Mouse (Mus musculus) embryonic facial prominence, embryonic 15.5 days (tissue): ENCODE results near the gene Il31. TPM values are rescaled to one million over a fixed set of nuclear protein-coding genes. Genes with fewer than 3 reads are reported as not detected.

Source experiments
- ATAC-seq: fragments of 200-750 bp; cut with Nextera tagmentation; 2 replicates; pipeline ENCODE4 v1.8.0; 2017; ENCODE audit warnings: low read depth, moderate TSS enrichment; ENCODE audit not compliant: insufficient number of reproducible peaks, low FRiP score, low TSS enrichment
- H3K27ac ChIP-seq: fragments of 300-500 bp; sonication (generic); replicated peaks from 2 replicates; pipeline ENCODE4 v1.5.1; 2015; ENCODE audit warnings: mild to moderate bottlenecking, inconsistent platforms
- H3K27me3 ChIP-seq: fragments of 300-500 bp; sonication (generic); 2 replicates; pipeline ENCODE4 v1.6.1; 2015; ENCODE audit warnings: inconsistent platforms
- H3K36me3 ChIP-seq: fragments of 300-500 bp; sonication (generic); 2 replicates; pipeline ENCODE4 v1.6.1; 2015; ENCODE audit warnings: mild to moderate bottlenecking, inconsistent platforms
- H3K4me1 ChIP-seq: fragments of 300-500 bp; sonication (generic); 2 replicates; pipeline ENCODE4 v1.6.1; 2015; ENCODE audit warnings: inconsistent platforms
- H3K4me2 ChIP-seq: fragments of 300-500 bp; sonication (generic); replicated peaks from 2 replicates; pipeline ENCODE4 v1.6.1; 2015; ENCODE audit warnings: mild to moderate bottlenecking, inconsistent platforms
- H3K4me3 ChIP-seq: fragments of 300-500 bp; sonication (generic); replicated peaks from 2 replicates; pipeline ENCODE4 v1.5.1; 2015; ENCODE audit warnings: mild to moderate bottlenecking, inconsistent platforms
- H3K9ac ChIP-seq: fragments of 300-500 bp; sonication (generic); 2 replicates; pipeline ENCODE4 v1.6.1; 2015; ENCODE audit warnings: inconsistent platforms
- H3K9me3 ChIP-seq: fragments of 300-500 bp; sonication (generic); replicated peaks from 2 replicates; pipeline ENCODE4 v1.6.1; 2016; ENCODE audit warnings: inconsistent platforms
- WGBS: fragments of 180-500 bp; shearing (Covaris S2); methylation state at CpG from one replicate; pipeline ENCODE4 v1.1.7; 2015; 5-methylcytosine and 5-hydroxymethylcytosine counted together
- polyA plus RNA-seq: library from polyadenylated mRNA; unstranded; fragments of >200 nt; fragmentation: Nextera tagmentation; extraction: Ambion mirVana; gene quantifications from 2 replicates; pipeline ENCODE4 v1.2.1, GENCODE M21; 2015

Gene Il31
- polyA plus RNA-seq, 1 experiment from 2014 or later: not detected

DNA sequence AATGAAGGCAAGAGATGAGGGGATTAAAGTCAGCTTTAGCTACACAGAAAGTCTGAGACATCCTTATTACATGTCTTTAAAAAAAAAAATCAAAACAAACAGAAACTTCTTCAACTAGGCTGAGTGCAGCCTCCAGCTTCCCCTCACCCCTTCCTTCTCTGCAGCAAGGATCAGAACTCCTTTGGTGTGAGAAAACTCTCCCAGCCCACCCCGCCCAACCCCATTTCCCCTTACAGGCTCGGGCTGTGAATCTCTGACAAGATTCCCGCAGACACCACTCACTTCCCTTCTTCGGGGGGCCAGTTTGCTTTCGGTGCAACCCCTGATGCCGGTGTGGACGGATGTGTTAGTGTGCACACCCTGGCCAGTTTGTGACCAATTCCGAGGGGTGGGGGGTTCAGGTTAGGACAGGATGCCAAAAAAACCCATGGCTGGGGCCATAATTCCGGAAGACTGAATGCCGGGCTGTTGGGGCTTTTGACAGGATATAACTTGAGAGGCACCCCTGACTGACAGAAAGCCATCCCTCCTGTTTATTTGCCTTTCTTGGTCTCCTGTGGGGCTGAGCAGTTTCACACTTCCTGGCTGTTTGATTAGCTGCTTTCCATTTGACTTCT, 18.4 kb downstream of the Il31 start:
- no peak for ATAC-seq
- Histone ChIP-seq H3K9me3 (no peaks in the 10 kb centered on the region), H3K4me2 (peak overlapping the region; percentile 21; the same call in 1 of the 2 replicates), H3K27me3 (no peaks in the 10 kb centered on the region), H3K9ac (no peak overlapping the region), H3K36me3 (no peaks in the 10 kb centered on the region), H3K4me3 (no peak overlapping the region; the same call in 1 of the 2 replicates), H3K4me1 (no peaks in the 10 kb centered on the region), H3K27ac (no peak overlapping the region)
- WGBS: 41% methylated on average over 10 of the region's 10 CpGs

GRCm38 (mm10) chr5:123464638-123465037, 24.7 kb downstream of the Il31 start:
- Histone ChIP-seq H3K4me3 (no peak overlapping the region), H3K9me3 (no peaks in the 10 kb centered on the region), H3K4me2 (no peak overlapping the region), H3K36me3 (no peaks in the 10 kb centered on the region), H3K27me3 (no peaks in the 10 kb centered on the region), H3K9ac (no peak overlapping the region), H3K4me1 (no peaks in the 10 kb centered on the region), H3K27ac (no peak overlapping the region)
- 92% methylated on average over 1 of the region's 1 CpGs for WGBS
- ATAC-seq: no peak

DNA sequence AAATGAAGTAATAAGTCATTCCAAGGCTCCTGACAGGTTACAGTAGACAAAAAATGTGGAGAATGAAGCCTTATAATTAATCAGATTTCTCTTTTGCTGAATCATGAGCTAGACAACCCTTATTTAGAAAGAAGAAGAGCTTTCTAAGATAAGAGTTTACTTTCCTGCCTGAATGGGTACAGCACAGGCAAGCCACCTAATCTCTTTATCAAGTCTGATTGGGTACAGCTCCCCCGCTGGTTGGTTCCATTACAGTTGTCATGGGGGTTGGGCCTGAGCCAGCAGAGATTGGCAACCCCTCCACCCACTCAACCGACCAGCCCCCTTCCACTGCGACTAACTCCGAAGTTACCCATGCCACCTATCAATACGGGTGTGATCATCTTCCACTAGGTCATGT, 27.9 kb downstream of the Il31 start:
- no peak overlapping the region for H3K9ac ChIP-seq
- no peaks in the 10 kb centered on the region for H3K9me3 ChIP-seq
- peaks cover 5% of the 10 kb centered on the region; the same call in 1 of the 2 replicates for H3K36me3 ChIP-seq
- H3K4me1 ChIP-seq: no peaks in the 10 kb centered on the region
- no peak overlapping the region for H3K4me2 ChIP-seq
- no peak overlapping the region for H3K4me3 ChIP-seq
- no peak for ATAC-seq
- no peaks in the 10 kb centered on the region for H3K27me3 ChIP-seq
- H3K27ac ChIP-seq: no peak overlapping the region
- WGBS: 59% methylated on average over 5 of the region's 5 CpGs

- ATAC-seq: no peak
- H3K36me3 ChIP-seq: peaks cover 83% of the 10 kb centered on the region
Measured at GRCm38 (mm10) chr5:123451886-123452285, 37.4 kb downstream of the Il31 start.

DNA sequence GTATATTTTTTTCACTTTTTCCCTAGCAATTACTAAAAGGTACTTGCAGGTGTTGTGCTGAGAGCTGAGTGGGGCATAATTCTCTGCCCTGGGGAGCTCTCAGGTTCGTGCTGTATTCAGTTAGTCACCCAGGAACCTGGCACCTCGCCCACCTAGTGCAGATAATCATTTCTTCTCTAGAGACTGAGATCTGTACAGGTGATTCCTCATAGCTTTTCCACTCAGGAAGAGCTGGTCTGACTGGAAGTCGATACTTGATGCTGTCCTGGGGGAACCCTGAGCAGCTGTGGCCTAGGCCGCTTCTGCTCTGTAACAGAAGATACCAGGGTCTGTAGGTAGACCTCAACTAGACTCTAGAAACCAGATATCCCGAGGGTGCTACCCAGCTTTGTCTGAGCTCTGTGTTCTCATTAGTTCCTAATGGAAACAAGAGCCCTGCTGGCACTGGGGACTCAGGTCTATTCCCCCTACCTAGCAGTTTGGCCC, 44.4 kb downstream of the Il31 start:
- Histone ChIP-seq H3K4me1 (no peaks in the 10 kb centered on the region), H3K27me3 (no peaks in the 10 kb centered on the region), H3K4me2 (no peak overlapping the region), H3K9me3 (no peaks in the 10 kb centered on the region), H3K36me3 (peaks cover 66% of the 10 kb centered on the region), H3K4me3 (no peak overlapping the region), H3K27ac (no peak overlapping the region), H3K9ac (no peak overlapping the region)
- 81% methylated on average over 5 of the region's 5 CpGs for WGBS
- ATAC-seq: peak; percentile 58; the same call in 1 of the 2 replicates

More at GRCm38 (mm10) chr5:123451886-123452285, 37.4 kb downstream of the Il31 start:
- H3K4me3 ChIP-seq: no peak overlapping the region
- H3K4me1 ChIP-seq: no peaks in the 10 kb centered on the region
- no peak overlapping the region for H3K27ac ChIP-seq
- no peak overlapping the region for H3K4me2 ChIP-seq
- no peak overlapping the region for H3K9ac ChIP-seq
- H3K27me3 ChIP-seq: no peaks in the 10 kb centered on the region
- 90% methylated on average over 7 of the region's 7 CpGs for whole genome bisulfite sequencing
- H3K9me3 ChIP-seq: no peaks in the 10 kb centered on the region

DNA sequence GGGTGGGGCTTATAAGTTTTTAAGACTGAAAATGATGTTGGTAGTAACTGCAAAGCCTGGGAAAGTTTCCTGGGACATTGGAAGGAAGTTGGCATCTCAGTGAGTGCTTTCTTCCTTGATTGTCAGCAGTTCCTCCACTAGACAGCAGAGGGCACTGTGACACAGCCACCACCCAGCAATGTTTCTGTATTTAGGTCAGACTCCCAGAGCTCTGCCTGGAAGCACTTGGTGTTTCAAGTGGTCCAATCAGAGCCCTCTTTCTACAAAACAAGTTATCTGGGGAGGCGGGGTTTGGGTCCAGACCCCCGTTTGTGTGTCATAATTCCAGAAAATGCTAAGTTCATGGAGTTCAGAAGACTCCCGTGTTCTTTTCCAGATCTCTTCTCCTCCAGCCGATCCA, 45.2 kb downstream of the Il31 start:
- ATAC-seq: no peak
- no peaks in the 10 kb centered on the region for H3K9me3 ChIP-seq

GRCm38 (mm10) chr5:123442283-123442682, 47.0 kb downstream of the Il31 start:
- Histone ChIP-seq H3K9ac (no peak overlapping the region), H3K4me1 (no peaks in the 10 kb centered on the region), H3K27me3 (no peaks in the 10 kb centered on the region), H3K9me3 (no peaks in the 10 kb centered on the region), H3K36me3 (peaks cover 46% of the 10 kb centered on the region), H3K27ac (no peak overlapping the region), H3K4me2 (no peak overlapping the region), H3K4me3 (no peak overlapping the region)
- WGBS: 88% methylated on average over 3 of the region's 3 CpGs
- no peak for ATAC-seq

More for the DNA sequence above, 45.2 kb downstream of the Il31 start:
- H3K9ac ChIP-seq: no peak overlapping the region
- no peak overlapping the region for H3K4me2 ChIP-seq
- H3K27ac ChIP-seq: no peak overlapping the region
- H3K4me1 ChIP-seq: no peaks in the 10 kb centered on the region
- H3K4me3 ChIP-seq: no peak overlapping the region
- peaks cover 58% of the 10 kb centered on the region for H3K36me3 ChIP-seq
- H3K27me3 ChIP-seq: no peaks in the 10 kb centered on the region
- WGBS: 38% methylated on average over 4 of the region's 4 CpGs

- 65% methylated on average over 4 of the region's 4 CpGs for WGBS
- no peak overlapping the region for H3K4me2 ChIP-seq
- H3K4me1 ChIP-seq: peaks cover 11% of the 10 kb centered on the region
- H3K9me3 ChIP-seq: no peaks in the 10 kb centered on the region
- H3K4me3 ChIP-seq: no peak overlapping the region
- no peak for ATAC-seq
- H3K36me3 ChIP-seq: peaks cover 32% of the 10 kb centered on the region
- H3K9ac ChIP-seq: no peak overlapping the region
- no peaks in the 10 kb centered on the region for H3K27me3 ChIP-seq
- H3K27ac ChIP-seq: no peak overlapping the region
Measured at GRCm38 (mm10) chr5:123440664-123441063, 48.6 kb downstream of the Il31 start.

DNA sequence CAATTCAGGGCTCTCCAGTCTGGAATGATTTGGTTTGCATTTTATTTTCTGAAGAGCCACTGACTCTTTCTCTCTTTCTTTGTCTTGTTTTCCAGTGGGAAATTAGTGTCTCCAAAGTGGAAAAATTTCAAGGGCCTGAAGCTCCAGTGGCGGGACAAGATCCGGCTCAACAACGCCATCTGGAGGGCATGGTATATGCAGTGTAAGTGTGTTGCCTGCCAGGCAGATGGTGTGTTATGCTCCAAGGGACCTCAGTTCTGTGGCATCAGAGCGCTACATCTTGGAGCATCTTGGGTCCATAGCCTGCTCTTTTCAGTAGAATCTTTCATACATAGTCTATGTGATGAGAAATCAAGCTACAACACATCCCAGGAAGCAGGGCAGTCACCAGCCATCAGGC, 49.3 kb downstream of the Il31 start:
- WGBS: 83% methylated on average over 4 of the region's 4 CpGs
- ATAC-seq: no peak
- Histone ChIP-seq H3K9me3 (no peaks in the 10 kb centered on the region), H3K4me1 (peaks cover 12% of the 10 kb centered on the region), H3K9ac (no peak overlapping the region), H3K4me3 (no peak overlapping the region), H3K4me2 (no peak overlapping the region), H3K27me3 (no peaks in the 10 kb centered on the region), H3K36me3 (peaks cover 29% of the 10 kb centered on the region), H3K27ac (no peak overlapping the region)

GRCm38 (mm10) chr5:123439312-123439711, 50.0 kb downstream of the Il31 start:
- WGBS: 88% methylated on average over 1 of the region's 1 CpGs
- Histone ChIP-seq H3K36me3 (peaks cover 23% of the 10 kb centered on the region), H3K9me3 (no peaks in the 10 kb centered on the region), H3K4me1 (peaks cover 12% of the 10 kb centered on the region), H3K27me3 (no peaks in the 10 kb centered on the region), H3K4me3 (no peak overlapping the region), H3K27ac (no peak overlapping the region), H3K9ac (no peak overlapping the region), H3K4me2 (no peak overlapping the region)
- no peak for ATAC-seq

DNA sequence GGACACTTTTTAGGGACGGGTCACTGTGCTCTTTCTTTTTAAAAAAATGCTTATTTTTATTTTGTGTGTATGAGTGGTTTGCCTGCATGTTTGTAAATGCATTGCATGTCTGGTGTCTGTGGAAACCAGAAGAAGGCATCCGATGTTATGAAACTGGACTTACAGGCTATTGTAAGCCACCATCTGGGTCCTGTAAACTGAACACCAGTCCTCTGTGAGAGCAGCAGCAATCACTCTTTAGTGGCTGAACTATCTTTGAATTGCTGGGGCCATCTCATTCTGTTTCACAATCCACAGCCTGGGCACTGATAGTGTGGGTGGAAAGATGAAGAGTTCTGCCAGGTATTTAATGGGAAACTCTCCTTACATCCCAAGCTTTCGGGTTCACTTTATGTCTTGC, 50.9 kb downstream of the Il31 start:
- H3K4me2 ChIP-seq: no peak overlapping the region
- no peak for ATAC-seq
- H3K4me1 ChIP-seq: peaks cover 12% of the 10 kb centered on the region
- no peak overlapping the region for H3K9ac ChIP-seq
- H3K9me3 ChIP-seq: no peaks in the 10 kb centered on the region
- H3K27me3 ChIP-seq: no peaks in the 10 kb centered on the region
- no peak overlapping the region for H3K27ac ChIP-seq
- peaks cover 22% of the 10 kb centered on the region for H3K36me3 ChIP-seq
- 86% methylated on average over 3 of the region's 3 CpGs for WGBS
- H3K4me3 ChIP-seq: no peak overlapping the region

DNA sequence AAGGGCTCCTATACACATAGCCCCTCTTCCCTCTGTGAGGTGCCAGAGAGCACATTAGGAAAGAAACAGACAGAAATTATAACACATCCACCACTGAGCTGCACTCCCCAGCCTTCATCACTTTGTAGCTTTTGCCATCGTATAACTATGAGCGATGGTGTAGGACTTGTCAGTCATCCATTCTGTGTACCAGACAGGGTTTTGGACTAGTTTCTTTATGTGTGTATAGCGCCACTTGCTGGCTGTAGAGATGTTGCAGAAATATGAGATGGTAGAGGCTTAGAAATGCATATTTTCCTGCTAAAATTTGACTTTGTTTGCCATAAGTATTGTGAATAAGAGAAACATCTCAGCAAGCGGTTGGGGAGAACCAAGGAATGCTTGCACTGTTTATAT, 52.5 kb downstream of the Il31 start:
- no peak for ATAC-seq
- 19% methylated on average over 4 of the region's 4 CpGs for WGBS
- Histone ChIP-seq H3K4me2 (no peak overlapping the region), H3K9me3 (no peaks in the 10 kb centered on the region), H3K27me3 (no peaks in the 10 kb centered on the region), H3K9ac (no peak overlapping the region), H3K27ac (no peak overlapping the region; the same call in 1 of the 2 replicates), H3K4me3 (no peak overlapping the region), H3K4me1 (peaks cover 12% of the 10 kb centered on the region), H3K36me3 (peaks cover 6% of the 10 kb centered on the region; the same call in 1 of the 2 replicates)
